Mouse (Mus musculus) heart, postnatal 4 days (tissue): ENCODE results near the gene Tsen34. TPM values are rescaled to one million over a fixed set of nuclear protein-coding genes. Genes with fewer than 3 reads are reported as not detected.

Experiments used
- DNase-seq: peaks from one replicate; pipeline ENCODE4 v3.0.0; 2021
- total RNA-seq, 2 experiments: library from RNA; stranded (reverse); gene quantifications; 2 replicates each; pipeline ENCODE4 v1.2.3; 2021

Tsen34 gene
- total RNA-seq, result 100 to 1,000 TPM; 127 to 133 TPM

DNA sequence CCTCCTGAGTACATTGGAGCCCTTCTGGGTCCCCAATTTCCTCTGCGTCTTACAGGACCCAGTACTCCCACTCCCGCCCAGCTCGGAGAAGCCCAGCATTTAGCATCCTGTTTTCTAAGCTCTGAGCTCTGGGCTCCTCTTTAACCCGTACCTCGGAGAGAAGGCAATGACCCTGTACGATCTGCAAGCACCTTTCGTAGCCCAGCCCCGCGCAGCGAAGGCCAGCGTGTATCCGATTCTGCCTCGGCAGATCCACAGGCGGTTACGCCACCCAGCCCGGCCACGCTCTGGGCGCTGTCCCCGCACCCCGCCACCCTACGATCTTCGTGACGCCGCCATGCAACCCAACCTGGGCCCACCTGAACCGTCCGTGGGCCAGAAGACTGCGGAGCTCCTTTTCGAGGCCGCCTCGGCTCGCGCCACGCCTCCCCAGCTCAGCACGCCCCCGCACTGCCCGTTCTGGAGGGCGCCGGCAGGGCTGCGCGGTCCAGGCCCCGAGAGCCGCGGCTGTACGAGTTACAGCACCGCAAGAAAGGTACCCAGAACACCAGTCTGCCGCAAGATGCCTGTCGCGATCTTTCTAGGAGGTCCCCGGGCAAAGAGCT lies at the start of gene Tsen34:
Gene Tsen34 (plus strand): TSS at position 482 of the 605 bp plus-strand sequence.
- DNase-seq, result no peak

DNA sequence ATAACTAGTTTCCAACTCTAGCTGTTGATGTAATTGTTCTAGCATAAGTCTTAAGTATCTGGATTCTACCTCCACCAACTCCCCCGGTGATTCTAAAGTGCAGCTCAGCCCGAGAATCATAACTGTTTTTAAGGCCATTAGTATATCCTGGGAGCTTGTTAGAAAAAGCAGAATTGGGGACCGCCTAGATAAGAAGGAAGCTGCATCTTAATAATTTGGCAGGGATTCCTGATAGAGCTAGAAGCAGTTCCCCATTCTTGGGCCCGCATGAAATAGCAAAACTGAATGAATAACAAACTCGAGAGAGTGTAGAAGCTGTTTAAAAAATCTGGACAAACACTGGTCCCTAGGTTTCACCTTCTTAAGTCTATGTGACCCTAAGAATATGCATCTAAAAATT lies 49.3 kb upstream of the Tsen34 start:
- no peak for DNase-seq

DNA sequence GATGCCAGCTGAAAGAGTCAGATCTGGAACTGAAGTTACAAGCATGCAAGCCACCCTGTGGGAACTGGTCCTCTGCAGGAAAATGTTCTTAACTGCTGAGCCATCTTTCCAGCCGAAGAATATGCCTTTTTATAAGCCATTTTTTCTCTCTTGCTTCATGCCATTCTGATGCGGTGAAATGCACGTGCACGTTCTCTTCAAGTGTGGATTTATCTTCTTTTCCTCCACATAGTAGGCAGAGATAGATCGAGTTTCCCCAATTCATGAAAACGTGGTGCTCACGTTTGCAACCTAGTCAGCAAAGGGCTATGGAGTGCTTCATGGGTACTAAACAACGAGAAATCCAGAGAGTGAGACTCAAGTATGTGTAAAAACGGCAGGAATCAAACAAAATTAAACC lies 48.8 kb upstream of the Tsen34 start:
- no peak for DNase-seq

DNA sequence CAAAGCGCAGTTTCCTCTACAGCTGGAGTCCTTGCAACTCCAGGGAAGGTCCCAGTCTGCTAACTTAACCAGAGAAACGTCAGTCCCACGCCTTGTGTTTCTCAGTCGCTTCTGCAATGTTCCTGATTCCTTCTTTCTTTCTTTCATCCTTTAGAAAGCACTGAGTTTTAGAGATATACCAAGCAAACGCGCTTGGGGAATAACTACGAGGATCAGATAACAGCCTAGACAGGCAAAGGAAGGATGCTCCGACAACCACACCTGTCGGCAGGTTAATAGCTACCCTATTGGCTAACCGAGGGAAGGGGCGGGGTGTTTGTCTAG lies 48.4 kb upstream of the Tsen34 start:
- no peak for DNase-seq

DNA sequence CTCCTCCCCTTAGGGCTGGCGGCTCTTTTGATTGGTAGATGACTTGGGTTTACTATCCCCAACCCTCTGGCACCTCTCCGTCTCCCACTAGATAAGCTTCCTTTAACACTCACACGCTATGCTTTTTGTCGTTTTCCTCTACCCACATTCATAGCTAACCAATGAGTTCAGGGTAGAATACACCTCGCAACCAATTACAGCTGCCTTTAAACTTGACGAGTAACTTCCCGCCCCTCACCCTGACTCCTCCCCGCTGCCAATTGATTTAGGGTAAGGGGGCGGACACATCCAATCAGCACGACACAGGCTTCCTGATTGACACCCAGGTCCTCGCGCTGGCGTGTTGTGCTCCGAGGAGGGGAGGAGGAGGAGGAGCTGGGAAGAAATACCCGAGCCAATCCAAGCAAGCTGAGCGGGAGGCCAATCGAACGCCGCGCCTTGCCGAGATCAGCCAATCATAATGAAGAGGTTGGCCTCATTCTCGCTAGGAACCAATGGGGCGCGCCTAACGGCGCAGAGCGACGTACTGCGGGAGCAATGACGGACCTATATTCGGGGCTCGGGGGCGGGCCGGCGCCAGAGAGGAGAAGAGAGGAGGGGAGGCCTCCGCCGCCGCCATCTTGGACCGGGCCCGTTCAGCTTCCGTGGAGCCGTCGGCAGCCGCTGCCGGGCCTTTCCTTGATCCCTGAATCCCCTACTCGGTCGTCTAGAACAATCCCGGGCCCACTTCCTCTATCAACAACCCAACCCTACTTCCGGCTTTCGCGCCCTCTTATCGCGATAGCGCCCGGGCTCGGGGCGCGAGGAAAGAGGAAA lies 47.8 kb upstream of the Tsen34 start, which contains the start of gene Cnot3:
Gene Cnot3 (plus strand): TSS at position 597 of the 816 bp plus-strand sequence.
- DNase-seq, result peak; percentile 98

DNA sequence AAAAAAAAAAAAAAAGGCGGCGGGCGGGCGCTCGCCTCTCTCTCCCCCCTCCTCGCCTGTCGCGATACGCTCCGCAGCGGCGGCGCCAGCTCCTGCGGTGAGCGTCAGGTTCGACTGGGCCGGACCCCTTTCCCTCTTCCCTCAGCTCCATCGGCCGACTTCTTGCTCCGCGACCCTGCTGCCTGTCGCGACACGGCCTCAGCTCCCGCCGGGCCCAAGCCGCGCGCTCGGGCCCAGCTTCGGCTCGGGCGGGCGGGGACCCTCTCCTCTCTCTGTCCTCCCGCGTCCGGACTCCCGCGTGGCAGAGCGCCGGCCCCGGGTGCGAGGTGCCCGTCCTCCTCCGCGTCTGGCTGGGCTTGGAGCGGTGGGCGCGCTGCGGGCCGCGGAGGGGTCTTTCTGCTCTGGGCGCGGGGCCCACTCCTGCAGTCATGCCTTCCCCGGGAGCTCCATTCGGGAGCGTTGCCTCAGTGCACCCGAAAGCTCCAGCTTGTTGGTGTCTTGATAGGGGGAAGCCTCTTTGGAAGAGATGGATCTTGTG lies 47.1 kb upstream of the Tsen34 start:
- DNase-seq, result no peak

DNA sequence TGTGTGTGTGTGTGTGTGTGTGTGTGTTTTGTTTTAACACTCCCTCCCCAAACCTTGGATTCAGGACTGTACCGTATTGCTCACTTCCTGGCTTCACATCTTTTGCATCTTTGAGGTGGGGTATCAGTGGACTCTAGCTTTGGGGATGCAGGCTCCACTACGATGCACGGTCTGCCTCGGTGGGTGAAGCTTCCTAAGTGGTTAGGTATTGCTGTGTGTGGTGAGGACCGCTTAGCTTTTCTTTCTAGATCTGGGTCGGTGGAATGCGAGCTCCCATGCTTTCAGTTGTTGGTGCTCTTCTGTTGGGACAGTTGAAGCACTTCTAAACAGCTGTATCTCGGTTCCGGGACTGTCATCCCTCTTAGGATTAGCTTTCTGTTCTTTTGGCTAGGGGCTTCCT lies 46.5 kb upstream of the Tsen34 start:
- DNase-seq, result no peak

DNA sequence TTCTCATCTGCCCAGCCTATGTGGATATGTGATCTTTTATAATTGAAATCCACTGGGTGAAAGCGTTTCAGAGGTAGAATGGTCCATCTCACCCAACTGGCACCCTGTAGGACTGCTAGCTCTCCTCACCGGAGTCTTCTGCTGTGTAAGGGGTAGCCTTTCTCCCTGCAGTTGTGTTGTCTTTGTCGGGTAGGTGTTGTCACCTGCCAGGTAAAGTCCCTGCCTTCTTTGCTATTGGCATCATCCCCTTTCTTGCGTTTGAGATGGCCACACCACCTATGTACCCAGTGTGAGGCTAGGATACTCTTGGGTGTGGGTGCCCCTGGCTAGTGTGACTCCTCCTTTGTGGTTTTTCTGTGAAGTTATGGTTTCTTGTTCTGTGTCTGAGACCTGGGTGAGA lies 46.0 kb upstream of the Tsen34 start:
- DNase-seq, result no peak

DNA sequence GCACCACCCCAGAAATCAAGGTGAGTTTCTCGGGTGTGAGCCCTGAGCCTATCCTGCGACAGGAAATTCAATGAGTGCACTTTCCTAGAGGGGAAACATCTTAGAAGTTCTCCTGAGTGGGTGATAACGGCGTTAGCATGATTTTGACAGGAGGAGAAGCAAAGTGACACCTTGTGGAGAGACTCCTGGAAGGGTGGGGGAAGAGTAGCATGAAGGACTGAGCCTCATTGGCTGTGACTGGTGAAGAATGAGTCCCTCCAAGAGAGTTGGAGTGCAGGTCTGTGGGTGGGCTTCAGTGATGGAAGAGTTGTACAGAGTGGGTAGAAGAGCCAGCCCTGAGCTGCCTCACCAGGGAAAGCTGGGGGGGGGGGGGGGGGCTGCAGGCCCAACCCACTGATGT lies 35.7 kb upstream of the Tsen34 start:
- no peak for DNase-seq

DNA sequence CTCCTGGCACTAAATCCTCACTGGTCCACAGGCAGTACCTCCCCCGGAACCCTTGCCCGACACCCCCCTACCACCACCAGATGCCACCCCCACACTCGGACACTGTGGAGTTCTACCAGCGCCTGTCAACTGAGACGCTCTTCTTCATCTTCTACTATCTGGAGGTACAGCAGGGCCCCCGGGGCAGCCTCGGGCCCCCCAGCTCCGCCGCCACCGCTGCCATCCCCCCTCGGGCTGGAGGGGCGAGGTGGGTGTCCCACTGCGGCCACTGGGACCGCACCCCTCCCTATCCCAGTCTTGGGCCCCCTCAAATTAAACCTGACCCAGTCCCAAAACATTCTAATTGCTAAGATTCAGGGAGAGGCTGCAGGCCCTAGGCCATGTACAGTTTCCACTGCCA lies 34.1 kb upstream of the Tsen34 start:
- no peak for DNase-seq

DNA sequence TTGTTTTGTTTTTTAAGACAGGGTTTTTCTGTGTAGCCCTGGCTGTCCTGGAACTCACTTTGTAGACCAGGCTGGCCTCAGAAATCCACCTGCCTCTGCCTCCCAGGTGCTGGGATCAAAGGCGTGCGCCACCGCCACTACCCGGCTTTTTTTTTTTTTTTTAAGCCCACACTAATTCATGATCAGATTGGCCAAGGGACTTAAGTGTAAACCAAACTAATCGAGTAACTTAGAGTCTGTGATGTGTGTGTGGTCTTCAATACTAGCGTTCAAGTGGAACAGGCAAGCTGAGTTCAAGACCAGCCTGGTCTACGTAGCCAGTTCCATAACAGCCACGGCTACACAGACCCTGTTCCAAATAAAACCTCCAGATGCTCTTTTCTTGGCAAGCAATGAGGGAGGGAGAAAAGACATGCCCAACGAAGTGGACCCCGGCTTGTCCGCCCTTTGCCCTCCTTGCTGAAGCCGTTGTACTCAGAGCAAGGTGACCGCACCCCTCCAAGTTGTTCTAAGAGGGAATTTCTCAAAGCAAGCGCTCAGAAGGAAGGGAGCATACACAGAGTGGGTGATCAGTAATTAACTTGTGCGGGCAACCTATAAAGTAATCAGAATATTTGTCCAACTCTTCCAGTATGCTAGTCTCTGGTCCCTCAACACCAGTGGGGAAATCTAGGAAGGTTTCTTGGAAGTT lies 28.0 kb upstream of the Tsen34 start:
- DNase-seq, result peak; percentile 24

DNA sequence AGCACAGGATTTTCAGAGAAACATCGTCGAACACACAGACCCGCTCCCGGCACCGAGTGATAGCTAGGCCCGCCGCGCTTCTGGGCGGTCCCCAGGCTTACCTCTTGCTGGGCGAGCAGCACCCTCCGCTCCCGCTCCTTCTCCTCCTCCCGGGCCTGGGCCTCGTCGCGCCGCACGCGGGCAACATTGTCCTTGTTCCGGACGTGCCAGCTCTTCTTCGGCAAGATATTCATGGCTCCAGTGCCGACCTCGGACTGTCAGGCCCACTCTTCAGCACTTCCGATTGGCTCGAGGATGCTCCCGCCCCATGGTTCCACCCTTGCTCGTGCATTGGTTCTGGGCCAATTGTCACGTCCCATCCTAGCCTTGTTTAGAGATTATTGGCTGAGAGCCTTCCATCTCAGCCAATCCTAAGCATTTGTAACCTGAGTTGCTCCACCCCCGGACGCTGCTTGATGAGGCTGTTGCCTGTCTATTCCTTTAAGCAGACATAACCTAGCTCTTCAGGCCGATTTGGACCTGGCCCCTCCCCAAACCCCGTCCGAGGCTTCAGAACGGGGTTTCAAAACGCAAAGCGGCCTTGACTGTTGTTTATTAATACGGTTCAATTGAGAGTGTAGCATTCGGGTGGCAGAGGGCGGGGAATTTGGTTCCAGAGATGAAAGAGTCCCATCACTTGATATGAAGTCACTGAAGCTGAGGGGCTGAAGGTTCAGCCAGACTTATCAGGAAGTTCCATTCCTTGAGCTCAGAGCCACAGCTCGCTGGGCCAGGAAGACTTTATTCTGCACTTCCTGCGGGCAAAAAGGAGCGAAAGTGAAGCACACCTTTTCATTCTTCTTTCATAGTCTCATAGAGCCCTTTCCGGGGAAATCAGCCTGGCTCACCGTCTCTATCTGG lies 27.2 kb upstream of the Tsen34 start, which contains the start of gene Leng1:
Gene Leng1 (minus strand): TSS at position 626 of the 900 bp plus-strand sequence.
- peak; percentile 97 for DNase-seq

DNA sequence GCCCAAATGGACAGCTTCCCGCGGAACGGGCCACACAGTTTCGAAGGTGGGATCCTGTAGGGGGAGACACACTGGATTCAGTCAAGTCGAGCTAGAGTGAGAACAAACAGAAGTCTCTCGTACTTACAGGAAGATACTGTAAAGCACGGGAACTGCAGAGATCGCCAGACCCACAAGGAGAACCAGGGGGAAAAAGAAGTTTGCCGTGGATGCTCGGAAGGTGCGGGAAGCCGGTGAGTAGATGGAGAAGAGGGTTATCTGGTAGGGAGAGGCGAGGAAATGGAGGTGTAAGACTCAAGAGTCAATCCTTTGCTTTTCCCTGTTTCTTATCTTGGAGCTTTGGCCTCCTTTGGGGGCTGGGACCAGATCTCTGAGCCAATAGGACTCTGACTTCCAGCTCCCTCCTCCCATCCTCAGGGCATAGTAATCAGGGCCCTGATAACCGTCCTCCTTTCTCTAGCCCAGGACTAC lies 25.7 kb upstream of the Tsen34 start:
- DNase-seq, result peak; percentile 36

DNA sequence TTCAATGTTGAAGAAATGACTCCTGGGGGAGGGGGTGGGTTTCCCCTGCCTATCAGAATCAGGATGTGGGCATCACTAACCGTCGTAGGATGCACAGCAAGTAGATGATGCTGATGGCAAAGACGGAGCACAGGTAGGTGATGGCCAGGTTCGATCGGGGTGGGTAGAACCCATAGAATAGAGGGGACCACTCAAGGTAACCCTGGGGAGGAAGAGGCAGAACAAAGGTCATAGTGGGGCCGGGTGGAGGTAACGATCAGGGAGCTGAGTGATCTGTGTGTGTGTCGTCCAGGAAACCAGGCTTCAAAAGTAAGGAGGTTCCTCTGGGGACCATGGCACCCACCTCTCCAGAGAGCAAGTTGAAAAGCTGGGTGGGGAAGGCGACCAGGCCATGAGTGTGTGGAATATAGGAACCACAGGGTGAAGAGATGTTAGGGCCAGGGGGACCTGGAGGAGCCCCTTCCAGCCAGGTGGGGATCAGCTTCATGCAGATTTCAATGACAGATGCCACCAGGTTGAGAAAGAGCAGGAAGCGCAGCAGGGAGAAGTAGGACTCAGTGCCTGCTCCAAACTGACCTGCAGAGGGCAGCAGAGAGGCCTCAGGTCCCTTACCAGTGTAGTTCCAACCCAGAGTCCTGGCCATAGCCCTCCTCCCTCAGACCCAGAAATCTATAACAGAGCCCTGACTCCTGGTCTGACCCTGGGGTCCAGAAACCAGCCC lies 18.0 kb upstream of the Tsen34 start:
- DNase-seq, result peak; percentile 90

DNA sequence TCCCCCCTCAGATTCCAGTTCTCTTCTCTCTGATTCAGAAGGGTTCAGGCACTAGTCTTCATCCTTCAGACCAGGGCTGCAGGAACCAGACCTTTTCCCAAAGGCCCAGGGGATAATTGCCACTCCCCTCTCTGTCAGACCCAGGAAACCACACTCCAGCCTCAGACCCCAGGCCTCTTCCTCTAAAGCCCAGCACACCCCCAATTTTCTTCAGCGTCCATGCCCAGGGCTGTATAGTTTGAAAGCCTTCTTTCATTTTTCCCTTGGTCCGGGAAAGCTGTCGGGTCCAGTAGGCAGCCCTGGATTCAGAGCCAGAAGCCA lies 17.5 kb upstream of the Tsen34 start:
- DNase-seq, result no peak

DNA sequence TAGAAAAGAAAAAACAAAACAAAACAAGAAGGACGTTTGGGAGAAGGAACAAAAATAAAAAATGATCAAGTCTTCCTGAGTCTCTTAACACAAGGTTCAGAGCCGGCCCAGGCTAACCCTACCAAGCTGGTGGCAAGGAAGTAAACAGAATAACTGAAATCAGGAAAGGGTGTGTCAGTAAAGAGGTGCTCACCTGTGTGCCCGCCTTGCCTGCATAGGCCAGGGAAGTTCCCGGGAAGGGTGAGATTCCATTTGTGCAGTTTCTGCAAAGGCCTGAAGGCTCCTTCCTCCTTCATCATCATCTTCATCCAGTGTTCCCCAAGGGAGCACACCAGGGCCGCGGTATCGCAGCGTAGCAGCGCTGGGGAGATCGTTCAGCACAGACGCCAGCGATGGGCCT lies 16.3 kb upstream of the Tsen34 start:
- no peak for DNase-seq

DNA sequence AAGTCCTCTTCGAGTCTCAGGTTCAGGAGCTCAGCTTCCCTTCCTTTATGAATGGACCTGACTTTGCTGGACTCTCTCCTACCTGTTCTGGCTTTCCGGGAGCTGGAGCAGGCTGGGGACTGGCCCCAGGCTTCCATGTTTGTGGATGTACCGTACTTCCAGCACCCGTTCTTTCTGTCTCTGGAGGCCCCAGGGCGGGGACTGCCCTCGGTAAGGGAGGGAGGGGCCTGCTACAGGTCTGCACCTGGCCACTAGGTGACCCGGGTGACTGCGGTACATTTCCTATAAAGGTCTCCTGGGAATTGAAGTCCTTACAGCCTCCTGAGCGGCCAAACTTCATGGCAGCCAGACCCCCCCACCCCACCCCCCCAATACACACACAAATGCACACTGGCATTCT lies 15.3 kb upstream of the Tsen34 start, which contains the start of gene Tmc4:
Gene Tmc4 (minus strand): TSS at position 212 of the 400 bp plus-strand sequence.
- DNase-seq, result no peak

DNA sequence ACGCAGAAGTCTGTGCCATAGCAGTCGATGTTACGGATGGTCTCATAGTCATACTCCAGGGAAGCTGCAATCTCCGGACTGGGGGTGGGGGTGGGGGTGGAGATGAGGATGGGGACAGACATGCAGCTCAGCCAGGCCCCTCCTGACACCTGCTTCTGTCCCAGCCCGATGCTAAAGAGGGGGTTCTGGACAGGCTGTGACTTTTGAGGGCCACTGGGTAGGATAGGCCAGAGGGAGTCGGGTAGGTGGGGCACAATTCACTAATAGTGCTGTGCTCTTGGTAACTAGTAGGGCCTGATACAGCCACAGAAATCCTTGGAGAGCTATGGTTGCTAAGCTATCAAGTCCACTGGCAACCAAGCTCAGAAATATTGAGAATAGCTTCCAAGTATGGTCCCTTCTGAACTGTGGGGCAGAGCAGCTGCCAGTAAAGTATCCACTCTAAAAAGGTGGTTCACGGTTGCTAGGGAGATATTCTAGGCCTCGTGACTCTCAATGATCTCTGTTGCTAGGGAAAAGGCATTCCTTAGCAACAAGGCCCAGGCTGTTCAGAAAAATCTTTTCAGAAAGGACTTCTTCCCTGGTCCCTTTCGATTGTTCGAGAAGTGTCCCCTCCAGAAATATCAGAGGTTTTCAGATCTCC lies 8.6 kb upstream of the Tsen34 start:
- no peak for DNase-seq

DNA sequence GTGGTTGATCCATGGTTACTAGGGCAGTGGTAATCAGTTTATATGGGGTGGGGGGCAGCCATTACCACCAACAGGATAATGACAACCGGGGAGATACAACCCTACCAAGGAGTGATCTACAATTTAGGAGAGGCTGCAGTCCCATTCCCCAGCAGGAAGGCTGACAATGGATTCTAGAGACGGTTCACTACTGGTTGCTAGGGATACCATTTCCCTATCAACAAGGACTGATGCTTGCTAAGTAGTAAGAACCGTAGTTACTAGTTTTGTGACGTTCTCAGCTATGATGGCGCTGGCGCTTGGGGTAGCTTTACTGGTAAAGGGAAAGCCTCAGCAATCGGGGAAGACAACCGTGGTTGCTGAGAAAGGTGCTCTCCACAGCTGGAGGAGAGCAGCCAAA lies 8.0 kb upstream of the Tsen34 start:
- no peak for DNase-seq

DNA sequence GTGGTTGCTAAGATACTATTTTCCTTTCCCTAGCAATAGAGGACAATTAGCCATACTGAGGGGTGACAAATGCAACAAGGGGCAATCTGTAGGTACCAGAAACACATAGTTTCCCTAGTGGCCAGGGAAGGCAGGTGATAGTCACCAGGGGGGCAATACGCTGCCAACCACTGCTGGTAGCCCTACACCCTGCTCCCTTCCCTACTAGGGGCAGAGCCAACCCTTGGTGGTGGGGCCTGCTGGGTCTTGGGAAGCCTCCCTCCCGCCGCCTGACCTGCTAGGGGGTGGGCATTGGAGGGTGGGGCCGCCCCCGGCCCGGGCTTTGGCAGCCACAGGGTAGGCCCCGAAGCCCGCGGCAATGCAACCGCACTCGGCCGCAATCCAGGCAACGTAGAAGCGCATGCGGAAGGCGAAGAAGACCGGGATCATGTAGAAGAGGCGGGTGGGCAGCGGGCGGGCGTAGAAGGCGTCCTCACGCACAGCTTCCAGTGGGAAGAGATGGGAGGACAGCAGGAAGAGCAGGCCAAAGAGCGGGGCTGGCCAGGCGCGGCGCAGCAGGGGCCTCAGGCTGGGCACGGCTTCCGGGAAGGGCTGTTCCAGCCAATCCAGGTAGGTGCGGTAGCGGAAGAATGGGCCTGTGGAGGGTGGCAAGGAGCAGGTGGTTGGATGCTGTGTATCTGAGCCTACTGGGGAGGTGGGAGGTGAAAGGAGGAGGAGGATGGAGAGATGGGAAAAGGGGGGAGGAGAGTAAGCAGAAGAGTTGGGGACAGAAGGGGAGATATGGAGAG lies 7.1 kb upstream of the Tsen34 start:
- DNase-seq, result no peak
